Mouse (Mus musculus): ENCODE measurements around the gene Fam120a. TPM values are rescaled to one million over a fixed set of nuclear protein-coding genes. Genes with fewer than 3 reads are reported as not detected.

Gene Fam120a
- polyA plus RNA-seq, 1 experiment = 211 TPM

DNA sequence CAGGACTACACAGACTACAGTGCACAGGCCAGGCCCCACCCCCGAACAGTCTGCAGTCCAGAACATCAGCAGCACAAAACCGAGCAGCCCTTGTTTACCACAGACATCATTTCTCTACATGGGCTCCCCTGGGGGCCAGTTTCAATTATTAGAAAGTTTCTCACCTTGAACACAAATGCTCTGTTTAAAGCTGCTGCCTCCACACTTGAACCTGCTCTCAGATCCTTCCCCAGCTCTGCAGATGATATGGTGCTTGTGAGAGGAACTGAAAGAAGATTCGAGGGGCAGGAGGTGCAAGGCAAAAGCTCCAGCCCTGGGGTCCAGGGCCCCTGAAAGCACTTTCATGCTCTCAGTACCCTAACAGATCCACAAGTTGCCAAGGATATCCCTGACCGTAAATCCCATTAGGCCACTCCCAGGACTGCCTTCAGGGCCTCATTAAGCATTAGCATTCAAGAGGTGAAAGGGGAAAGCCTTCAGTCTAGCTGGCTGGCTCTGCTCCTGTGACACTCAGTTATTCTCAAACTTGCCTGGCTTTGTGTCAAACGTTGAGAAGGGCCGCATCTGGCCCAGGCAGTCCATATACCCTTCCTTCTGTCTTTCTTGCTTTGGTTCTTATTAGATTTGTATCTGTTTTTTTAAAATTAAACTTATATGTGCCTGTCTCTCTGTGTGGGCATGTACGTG is 110.4 kb downstream of the Fam120a start:
- TF ChIP-seq GATA1 (IDR thresholded peaks at IDR 0.05; ENCODE audit: low read length) = no peak

DNA sequence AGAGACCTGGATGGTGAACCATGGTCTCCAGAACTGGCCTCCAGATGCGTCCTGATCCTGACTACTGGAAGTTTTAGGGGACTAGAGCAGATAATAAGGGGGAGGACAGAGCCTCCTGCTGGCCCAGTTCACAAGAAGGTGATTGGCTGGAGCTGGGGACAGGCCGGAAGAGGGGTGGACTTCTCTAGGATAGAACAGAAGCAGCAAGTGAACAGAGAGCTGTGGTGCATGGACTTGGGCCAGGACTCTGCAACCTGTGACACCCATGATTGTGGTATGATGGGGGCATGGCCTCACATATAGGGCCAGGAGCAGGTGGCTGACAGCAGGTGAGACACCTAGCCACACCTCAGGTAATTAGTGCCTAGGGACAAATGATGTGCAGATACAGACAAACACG is 113.9 kb downstream of the Fam120a start:
- TF ChIP-seq GATA1 (IDR thresholded peaks at IDR 0.05; ENCODE audit: low read length) = no peak

DNA sequence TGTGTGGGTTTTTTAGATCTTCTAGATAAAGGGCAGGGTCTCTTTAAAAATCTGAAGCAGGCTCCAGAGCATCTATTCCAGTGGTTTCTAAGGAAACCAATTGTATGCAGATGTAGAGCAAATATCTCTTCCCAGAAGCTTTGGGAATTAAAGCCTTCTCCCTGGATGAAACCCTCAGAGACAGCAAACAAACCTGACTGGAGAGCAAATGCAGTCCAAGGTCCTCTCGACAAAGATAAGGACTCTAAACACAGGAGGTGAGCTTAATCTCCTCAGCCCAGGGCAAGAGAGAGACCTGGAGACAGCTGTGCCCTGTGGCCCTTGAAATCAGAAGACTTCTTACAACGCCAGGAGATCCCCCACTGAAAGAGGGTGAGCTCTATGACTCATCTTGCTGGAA is 114.3 kb downstream of the Fam120a start:
- no peak for TF ChIP-seq GATA1 (IDR thresholded peaks at IDR 0.05; ENCODE audit: low read length)

DNA sequence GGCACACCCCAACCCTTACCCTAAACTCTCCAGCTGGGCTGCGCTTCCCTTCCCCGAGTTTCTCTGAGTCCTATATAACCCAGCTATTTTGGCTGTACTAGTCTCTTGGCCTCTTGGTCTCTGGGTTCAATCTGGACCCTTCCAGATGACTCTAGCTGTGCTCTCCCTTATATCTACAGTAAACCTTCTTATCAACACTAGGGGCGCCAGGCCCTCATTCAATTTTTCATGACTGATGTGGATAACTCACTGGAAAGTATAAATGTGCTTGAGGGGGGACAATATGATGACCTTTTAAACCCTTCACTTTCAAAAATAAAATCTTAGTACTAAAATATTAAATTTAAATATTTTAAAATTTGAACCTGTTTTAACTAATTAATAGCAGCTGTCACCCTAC is 115.0 kb downstream of the Fam120a start:
- no peak for TF ChIP-seq GATA1 (IDR thresholded peaks at IDR 0.05; ENCODE audit: low read length)

DNA sequence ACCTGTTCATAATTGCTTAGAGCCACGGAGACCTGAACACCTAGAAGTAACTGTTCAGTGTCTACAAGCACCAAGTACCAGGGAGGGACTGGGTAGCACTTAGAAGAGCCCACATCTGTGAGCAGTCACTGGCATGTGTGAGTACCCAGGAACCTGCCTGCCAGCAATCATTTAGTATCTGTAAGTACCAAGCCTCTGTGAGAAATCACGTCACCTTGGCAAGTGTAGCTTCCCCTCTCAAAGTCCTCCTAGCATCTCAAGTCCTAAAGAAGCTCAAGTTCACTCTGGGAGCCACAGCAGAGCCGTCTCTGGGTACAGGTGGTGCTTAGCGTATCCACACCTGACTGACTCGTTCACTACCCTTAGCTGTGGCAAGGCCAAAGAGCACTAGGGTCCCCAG is 116.1 kb downstream of the Fam120a start:
- no peak for TF ChIP-seq GATA1 (IDR thresholded peaks at IDR 0.05; ENCODE audit: low read length)

DNA sequence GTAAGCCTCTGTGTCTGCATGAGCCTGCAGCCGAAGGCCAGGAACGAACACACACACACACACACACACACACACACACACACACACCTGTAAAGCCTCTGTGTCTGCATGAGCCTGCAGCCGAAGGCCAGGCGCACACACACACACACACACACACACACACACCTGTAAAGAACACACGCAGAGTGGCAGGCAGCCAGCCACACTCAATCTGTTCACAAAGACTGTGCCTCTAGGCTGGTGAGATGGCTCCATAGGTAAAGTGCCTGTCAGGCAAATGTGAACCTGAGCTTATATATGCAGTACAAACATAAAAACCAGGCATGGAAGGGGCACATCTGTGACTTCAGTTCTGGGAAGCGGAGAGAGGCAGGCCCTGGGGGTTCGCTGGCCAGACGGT is 117.0 kb downstream of the Fam120a start:
- TF ChIP-seq GATA1 (IDR thresholded peaks at IDR 0.05; ENCODE audit: low read length) = no peak

DNA sequence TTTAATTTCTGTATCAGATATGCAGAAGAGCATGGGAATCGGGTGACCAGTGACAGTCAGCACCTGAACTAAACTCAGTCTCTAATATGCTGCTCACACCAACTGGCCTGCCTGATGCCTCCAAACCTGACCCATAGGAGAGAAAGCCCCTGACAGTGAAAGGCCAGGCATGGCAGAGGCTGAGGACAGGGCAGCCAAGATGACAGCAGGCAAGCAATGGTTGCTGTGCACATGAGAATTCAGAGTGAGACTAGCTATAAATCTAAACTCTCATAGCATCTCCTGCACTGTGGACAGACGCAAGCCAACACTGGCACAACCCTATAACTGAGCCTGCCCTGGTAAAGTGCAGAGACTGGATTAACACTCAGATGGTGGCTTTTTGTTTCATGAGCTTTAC is 117.5 kb downstream of the Fam120a start:
- no peak for TF ChIP-seq GATA1 (IDR thresholded peaks at IDR 0.05; ENCODE audit: low read length)

DNA sequence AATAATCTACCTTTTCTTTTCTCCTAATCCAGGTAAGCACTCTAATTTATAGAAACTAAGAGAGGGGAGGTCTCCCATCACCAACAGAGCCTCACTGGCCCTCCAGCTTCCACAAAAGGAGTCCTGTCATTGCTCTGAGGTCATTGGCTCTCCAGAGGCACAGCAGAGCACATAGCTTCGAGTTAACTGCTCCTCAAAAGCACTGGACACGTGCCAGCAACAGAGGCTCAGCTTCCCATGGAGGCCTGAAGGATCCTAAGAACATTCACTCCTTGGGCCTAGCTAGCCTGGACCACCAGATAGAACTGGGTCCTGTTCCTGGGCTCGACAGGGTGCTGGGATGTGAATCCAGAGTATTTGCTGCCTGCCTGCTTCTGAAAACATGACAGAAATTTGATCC is 118.7 kb downstream of the Fam120a start:
- no peak for TF ChIP-seq GATA1 (IDR thresholded peaks at IDR 0.05; ENCODE audit: low read length)

DNA sequence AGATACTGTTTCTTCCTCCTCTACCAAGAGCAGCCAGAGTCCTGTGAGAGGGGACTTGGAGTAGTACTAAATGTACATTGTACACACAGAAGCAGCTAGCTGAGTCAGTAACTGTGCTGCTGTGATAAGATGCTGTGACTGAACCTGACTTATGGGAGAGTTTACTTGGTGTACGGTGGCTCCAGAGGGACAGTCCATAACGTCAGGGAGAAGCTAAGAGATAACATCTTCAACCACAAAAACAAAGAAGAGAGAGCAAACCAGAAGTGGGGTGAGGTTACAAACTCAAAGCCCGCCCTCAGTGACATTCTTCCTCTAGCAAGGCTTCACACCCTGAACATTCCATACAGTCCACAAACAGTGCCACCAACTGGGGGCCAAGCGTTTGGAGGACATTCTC is 122.5 kb downstream of the Fam120a start:
- peak; percentile 41 for TF ChIP-seq GATA1 (IDR thresholded peaks at IDR 0.05; ENCODE audit: low read length)

DNA sequence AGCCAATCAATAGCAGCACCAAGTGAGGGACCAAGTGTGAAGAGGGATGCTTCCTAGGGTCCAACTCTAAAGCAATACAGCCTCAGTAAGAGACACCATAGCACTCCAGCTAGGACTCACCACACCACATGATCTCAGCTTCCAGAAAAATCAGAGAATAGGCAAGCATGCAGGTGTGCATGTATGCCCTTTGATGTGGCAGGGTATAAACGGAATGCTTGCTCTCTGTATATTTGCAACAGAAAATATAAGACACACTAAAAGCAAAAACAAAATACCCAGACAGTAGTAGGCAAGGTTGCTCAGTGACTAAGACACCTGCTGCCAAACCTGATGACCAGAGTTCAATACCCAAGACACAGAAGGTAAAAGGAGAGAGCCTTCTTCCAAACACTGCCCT is 124.3 kb downstream of the Fam120a start:
- no peak for TF ChIP-seq GATA1 (IDR thresholded peaks at IDR 0.05; ENCODE audit: low read length)

DNA sequence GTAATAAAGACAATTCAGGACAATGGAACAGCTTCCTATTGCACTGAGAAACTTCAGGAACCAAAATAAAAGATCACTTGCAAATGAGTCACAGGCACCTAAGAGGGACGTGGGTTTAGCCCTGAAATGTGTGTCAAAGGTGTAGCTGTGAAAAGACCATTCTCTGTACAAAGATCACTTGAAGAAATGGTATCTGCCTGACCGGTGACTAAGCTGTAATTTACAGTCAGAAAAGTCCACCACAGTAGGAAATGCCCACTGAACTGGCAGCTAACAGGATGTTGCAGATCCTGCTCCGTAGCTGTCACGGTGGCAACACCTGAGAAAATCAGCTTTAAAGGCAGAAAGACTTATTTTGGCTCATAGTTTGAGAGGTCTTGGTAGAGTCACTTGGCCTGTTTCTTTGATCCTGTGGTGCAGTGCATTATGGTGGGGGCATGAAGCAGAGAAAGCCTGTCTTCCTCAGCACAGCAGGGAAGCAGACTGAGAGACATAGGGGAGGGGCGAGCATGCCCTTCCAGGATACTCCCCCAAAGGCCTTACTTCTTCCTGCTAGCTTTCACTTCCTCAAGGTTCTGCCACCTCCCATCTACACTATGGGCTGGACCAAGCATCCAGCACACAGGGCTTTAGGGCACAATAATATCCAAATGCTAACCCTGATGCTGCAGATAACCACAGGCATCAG is 125.8 kb downstream of the Fam120a start:
- TF ChIP-seq GATA1 (IDR thresholded peaks at IDR 0.05; ENCODE audit: low read length) = no peak

DNA sequence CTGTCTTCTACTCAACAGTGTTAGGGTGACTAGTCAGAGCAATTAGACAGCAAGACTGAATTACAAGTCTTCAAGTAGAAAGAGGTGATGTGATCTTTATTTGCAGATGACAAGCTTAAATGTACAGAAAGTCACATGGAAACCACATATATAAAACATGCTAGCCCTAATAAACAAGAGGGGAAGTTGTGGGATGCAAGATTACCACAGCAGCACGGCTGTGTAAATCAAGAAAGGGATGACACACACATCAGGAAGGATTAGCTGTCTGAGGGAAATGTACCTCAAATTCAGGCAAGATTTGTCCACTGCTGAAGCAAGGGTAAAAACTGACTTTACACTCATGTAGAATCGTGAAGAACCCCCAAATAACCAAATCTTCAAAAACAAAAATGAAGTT is 129.5 kb downstream of the Fam120a start:
- TF ChIP-seq GATA1 (IDR thresholded peaks at IDR 0.05; ENCODE audit: low read length) = no peak

DNA sequence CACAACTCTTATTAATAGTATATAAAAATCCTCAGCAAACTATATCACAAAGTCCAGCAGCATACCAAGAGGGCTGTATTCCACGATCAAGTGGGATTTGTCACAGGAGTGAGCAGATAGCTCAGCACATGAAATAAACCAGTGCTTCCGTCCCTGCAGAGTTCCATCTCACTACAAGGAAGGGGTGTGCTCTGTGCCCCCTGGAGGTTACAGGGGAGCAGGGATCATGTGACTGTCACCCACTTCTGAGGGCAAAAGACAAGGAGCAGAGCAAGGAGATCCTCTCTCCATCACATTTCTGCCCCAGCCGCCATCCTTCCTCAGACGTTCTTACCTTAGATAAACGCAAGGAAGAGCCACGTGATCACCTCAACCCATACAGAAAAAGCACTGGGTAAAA is 130.3 kb downstream of the Fam120a start:
- TF ChIP-seq GATA1 (IDR thresholded peaks at IDR 0.05; ENCODE audit: low read length) = no peak

DNA sequence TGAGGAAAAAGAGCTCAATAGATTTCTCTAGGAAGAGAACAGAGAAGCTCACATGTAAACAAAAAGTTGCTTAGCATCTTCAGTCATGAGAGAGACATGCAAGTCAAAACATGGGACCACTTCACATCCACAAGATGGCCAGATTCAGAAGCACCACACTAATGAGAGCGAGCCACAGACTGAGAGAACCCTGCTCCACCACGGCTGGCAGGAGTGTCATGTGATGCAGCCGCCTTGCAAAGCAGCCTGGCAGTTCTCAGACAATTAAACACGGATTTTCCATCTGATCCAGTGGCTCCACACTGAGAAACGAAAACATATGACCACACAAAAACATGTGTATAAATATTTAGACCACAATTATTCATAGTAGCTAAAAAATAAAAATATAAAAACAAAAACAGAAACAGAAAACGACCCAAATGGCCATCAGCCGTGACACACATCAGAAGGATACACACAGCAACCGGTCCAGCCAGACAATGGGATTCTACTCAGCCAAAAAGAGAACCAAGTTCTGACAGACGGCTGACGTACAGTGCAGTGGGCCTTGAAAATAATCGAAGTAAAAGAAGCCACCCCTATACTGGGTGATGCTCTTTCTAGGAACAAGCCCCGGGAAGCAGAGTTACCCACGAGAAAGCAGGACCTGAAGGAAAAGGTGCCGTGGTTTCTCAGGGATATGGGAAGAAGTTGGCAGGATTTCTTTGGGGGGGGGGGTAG is 137.1 kb downstream of the Fam120a start:
- TF ChIP-seq GATA1 (IDR thresholded peaks at IDR 0.05; ENCODE audit: low read length) = no peak

DNA sequence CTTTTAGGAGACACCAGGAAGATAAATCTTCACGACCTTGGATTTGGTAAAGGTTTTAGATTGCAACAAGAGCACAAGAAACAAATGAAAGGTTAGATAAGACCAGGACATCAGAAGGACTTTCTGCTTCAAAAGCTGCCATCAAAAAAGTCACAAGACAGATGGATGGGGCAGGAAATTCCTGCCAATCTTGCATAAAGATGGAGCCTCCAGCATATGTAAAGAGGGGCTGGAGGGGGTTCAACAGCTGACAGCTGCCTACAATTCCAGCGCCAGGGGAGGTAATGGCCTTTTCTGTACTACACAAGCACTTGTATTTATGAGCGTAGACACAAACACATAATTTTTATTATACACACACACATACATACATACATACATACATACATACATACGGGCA is 138.0 kb downstream of the Fam120a start:
- no peak for TF ChIP-seq GATA1 (IDR thresholded peaks at IDR 0.05; ENCODE audit: low read length)

Other genes with a start within 250 kb of the Fam120a start
- gene Phf2, start 96.9 kb downstream of the Fam120a start, polyA plus RNA-seq (2012) = 47.6 and 57.8 TPM in 2 replicates
- gene Wnk2, start 180.0 kb upstream of the Fam120a start, polyA plus RNA-seq (2012) = not detected in 2 replicates
- 51.9 and 59.0 TPM in 2 replicates for gene Ninj1, start 219.5 kb upstream of the Fam120a start, polyA plus RNA-seq (2012)
- gene Card19, start 248.0 kb upstream of the Fam120a start, polyA plus RNA-seq (2012) = 14.3 and 21.4 TPM in 2 replicates

Measured in G1E-ER4 (cell line).